Mouse (Mus musculus) heart, embryonic 12.5 days (tissue): ENCODE data around the gene Supt16. TPM values are rescaled to one million over a fixed set of nuclear protein-coding genes. Genes with fewer than 3 reads are reported as not detected.

Experiments
- ATAC-seq: fragments of 200-750 bp; cut with Nextera tagmentation; 2 replicates; pipeline ENCODE4 v1.8.0; 2017; ENCODE audit warnings: moderate TSS enrichment, moderate library complexity; ENCODE audit not compliant: insufficient number of reproducible peaks, low FRiP score
- H3K27ac ChIP-seq: fragments of 300-500 bp; sonication (generic); 2 replicates; pipeline ENCODE4 v1.5.1; 2016; ENCODE audit warnings: mild to moderate bottlenecking, moderate library complexity; ENCODE audit not compliant: poor library complexity, severe bottlenecking
- H3K27me3 ChIP-seq: fragments of 300-500 bp; sonication (generic); replicated peaks from 2 replicates; pipeline ENCODE4 v1.6.1; 2016; ENCODE audit warnings: mild to moderate bottlenecking, moderate library complexity
- H3K36me3 ChIP-seq: fragments of 300-500 bp; sonication (generic); 2 replicates; pipeline ENCODE4 v1.6.1; 2016; ENCODE audit warnings: mild to moderate bottlenecking, moderate library complexity
- H3K4me1 ChIP-seq: fragments of 300-500 bp; sonication (generic); replicated peaks from 2 replicates; pipeline ENCODE4 v1.6.1; 2016; ENCODE audit warnings: mild to moderate bottlenecking
- H3K4me2 ChIP-seq: fragments of 300-500 bp; sonication (generic); 2 replicates; pipeline ENCODE4 v1.6.1; 2016; ENCODE audit warnings: mild to moderate bottlenecking, moderate library complexity
- H3K4me3 ChIP-seq: fragments of 300-500 bp; sonication (generic); 2 replicates; pipeline ENCODE4 v1.5.1; 2016; ENCODE audit warnings: mild to moderate bottlenecking
- H3K9ac ChIP-seq: fragments of 300-500 bp; sonication (generic); 2 replicates; pipeline ENCODE4 v1.6.1; 2016; ENCODE audit warnings: mild to moderate bottlenecking, moderate library complexity
- H3K9me3 ChIP-seq: fragments of 300-500 bp; sonication (generic); replicated peaks from 2 replicates; pipeline ENCODE4 v1.6.1; 2016; ENCODE audit warnings: mild to moderate bottlenecking, moderate library complexity
- WGBS: fragments of 180-500 bp; shearing (Covaris S2); methylation state at CpG from one replicate; pipeline ENCODE4 v1.1.7; 2016; 5-methylcytosine and 5-hydroxymethylcytosine counted together
- polyA plus RNA-seq: library from polyadenylated mRNA; unstranded; fragments of >200 nt; fragmentation: Nextera tagmentation; extraction: Ambion mirVana; gene quantifications from 2 replicates; pipeline ENCODE4 v1.2.1, GENCODE M21; 2016

The Supt16 gene
- 35.8 and 36.5 TPM in 2 replicates for polyA plus RNA-seq

DNA sequence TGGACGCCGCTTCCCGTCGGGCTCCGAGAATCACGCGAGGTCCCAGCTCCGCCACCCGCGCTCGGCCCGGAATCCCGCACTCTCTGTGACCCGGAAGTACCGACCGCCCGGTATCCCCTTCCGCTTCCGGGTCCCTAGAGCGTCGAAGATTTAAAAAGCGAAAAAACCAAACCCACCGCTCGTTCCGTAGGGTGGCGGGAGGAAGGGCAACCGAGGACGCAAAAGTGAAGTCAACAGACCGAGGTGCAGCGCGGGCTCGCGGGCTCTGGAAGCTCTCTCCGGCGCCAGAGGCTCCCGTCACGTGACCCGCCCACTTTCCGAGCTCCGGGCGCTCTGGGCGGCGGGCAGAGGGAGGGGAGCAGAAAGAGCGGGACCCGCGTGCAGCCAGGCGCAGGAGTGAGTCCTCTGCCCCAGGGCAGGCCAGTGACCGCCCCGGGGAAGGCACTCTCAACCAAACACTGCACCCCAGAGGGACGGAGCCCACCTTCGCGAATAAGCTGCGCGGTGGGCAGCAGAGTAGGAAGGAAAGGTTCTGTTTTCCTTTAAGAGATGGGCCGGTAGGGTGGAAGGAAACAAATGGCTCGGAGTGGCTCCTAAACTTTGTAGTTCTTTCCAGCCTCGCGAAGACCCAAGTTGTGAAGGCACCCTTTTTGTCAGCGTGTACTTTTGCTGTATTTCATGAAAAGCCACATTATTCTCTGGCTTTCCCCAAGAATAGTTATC, at the start of gene Supt16:
Gene Supt16, minus strand, starts transcription at position 261 of the 723 bp plus-strand sequence.
- peaks cover 37% of the 10 kb centered on the region for H3K36me3 ChIP-seq
- H3K4me1 ChIP-seq: peaks cover 7% of the 10 kb centered on the region; the same call in 1 of the 2 replicates
- H3K27ac ChIP-seq: peak within 1 kb of the TSS; percentile 96
- no peaks in the 10 kb centered on the region for H3K9me3 ChIP-seq
- under 1% methylated on average over 59 of the region's 59 CpGs for WGBS
- peak; percentile 93 for ATAC-seq
- peak within 1 kb of the TSS; percentile 93 for H3K4me3 ChIP-seq
- peak within 1 kb of the TSS; percentile 80 for H3K4me2 ChIP-seq
- H3K27me3 ChIP-seq: no peaks in the 10 kb centered on the region
- H3K9ac ChIP-seq: peak within 1 kb of the TSS; percentile 97

DNA sequence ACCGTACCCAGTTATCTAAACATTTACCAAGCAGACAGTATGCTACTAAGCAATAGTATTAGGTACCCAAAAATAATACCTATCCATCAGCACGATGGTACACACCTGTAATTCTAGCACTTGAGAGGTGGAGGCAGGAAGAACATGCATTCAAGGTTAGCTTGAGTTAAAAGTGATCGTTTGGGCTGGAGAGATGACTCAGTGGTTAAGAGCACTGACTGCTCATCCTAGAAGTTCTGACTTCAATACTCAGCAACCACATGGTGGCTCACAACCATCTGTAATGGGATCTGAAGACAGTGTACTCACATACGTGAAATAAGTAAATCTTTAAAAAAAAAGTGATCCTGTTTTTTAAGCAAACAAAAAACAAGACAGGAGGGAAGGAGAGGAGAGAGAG, 48.9 kb upstream of the Supt16 start:
- no peak overlapping the region for H3K4me3 ChIP-seq
- no peaks in the 10 kb centered on the region for H3K36me3 ChIP-seq
- no peak overlapping the region for H3K27ac ChIP-seq
- no peaks in the 10 kb centered on the region for H3K9me3 ChIP-seq
- no peaks in the 10 kb centered on the region for H3K27me3 ChIP-seq
- H3K4me2 ChIP-seq: no peak overlapping the region
- WGBS: 75% methylated on average over 4 of the region's 4 CpGs
- H3K4me1 ChIP-seq: peaks cover 24% of the 10 kb centered on the region
- H3K9ac ChIP-seq: no peak overlapping the region
- ATAC-seq: no peak

DNA sequence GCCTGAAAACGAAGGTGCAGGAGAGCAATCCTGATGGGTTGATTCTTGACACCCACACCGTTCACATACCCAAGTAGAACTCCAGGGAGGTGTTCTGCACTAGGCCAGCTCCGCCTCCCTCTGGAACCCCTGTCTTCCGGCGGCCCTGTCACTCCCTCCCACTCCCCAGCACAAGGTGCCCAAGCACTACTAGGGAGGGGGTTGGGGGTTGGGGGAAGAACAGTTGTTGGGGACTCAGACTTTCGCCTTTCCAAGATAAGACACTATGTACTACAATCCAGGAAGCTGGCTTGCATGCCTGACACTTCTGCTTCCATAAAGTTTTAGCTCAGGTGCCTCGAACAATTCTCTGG, 47.5 kb upstream of the Supt16 start:
- Histone ChIP-seq H3K4me1 (peaks cover 24% of the 10 kb centered on the region), H3K4me2 (peak overlapping the region; percentile 81), H3K9ac (peak overlapping the region; percentile 94), H3K9me3 (no peaks in the 10 kb centered on the region), H3K27ac (peak overlapping the region; percentile 65), H3K27me3 (no peaks in the 10 kb centered on the region), H3K36me3 (0 out of 2 replicates have a peak, but pooled peaks cover 3% of the 10 kb centered on the region), H3K4me3 (peak overlapping the region; percentile 97)
- WGBS: 8% methylated on average over 7 of the region's 7 CpGs
- ATAC-seq: peak; percentile 66

GRCm38 (mm10) chr14:52244041-52244689, 46.9 kb upstream of the Supt16 start:
- Histone ChIP-seq H3K4me1 (peaks cover 24% of the 10 kb centered on the region), H3K27me3 (no peaks in the 10 kb centered on the region), H3K36me3 (0 out of 2 replicates have a peak, but pooled peaks cover 5% of the 10 kb centered on the region), H3K9me3 (no peaks in the 10 kb centered on the region), H3K27ac (peak overlapping the region; percentile 65), H3K4me2 (peak overlapping the region; percentile 81), H3K9ac (peak overlapping the region; percentile 94), H3K4me3 (peak overlapping the region; percentile 97)
- under 1% methylated on average over 32 of the region's 32 CpGs for WGBS
- peak; percentile 98 for ATAC-seq

DNA sequence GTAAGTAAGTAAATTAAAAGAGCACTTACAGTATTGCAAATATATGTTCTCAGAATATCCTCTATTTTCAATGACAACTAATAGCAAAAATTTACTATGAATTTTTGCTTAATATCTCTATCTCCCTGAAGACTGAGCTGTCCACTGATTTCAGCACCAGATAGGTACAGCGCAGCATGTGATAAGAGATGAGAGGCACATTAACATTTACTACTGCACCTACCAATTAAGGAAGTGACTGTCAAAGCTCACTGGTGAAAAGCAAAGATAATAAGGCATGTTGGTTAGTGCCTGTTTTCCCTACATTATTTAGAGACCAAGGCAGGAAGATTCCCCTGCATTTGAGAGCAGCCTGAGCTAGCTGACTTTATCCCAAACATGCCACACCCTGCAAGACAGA, 39.0 kb upstream of the Supt16 start:
- 98% methylated on average over 1 of the region's 1 CpGs for WGBS
- H3K27ac ChIP-seq: no peak overlapping the region
- no peaks in the 10 kb centered on the region for H3K27me3 ChIP-seq
- H3K4me3 ChIP-seq: no peak overlapping the region
- H3K9me3 ChIP-seq: no peaks in the 10 kb centered on the region
- no peak overlapping the region for H3K9ac ChIP-seq
- peaks cover 67% of the 10 kb centered on the region for H3K36me3 ChIP-seq
- ATAC-seq: no peak
- H3K4me1 ChIP-seq: no peaks in the 10 kb centered on the region
- H3K4me2 ChIP-seq: no peak overlapping the region

DNA sequence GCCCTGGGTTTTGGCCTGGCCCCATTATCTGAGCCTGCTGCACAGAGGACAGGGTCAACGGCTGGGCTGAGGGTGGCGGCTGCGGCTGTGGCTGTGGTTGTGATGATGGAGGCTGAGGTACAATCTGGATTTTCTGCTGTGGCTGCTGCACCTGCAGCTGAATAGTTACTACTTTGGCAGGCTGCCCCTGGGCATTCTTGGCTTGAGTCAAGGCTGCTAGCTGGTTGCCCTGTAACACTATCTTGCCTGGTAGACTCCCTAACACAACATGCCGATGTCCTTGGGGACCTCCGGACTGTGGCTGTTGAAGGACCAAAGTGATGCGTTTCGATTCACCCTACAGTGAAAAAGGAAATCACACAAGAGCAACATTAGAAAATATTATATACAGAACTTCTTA, 37.9 kb upstream of the Supt16 start:
- no peak for ATAC-seq
- Histone ChIP-seq H3K27ac (no peak overlapping the region), H3K4me2 (no peak overlapping the region), H3K4me3 (no peak overlapping the region), H3K27me3 (no peaks in the 10 kb centered on the region), H3K9me3 (no peaks in the 10 kb centered on the region), H3K36me3 (peaks cover 76% of the 10 kb centered on the region), H3K9ac (no peak overlapping the region), H3K4me1 (no peaks in the 10 kb centered on the region)
- 95% methylated on average over 7 of the region's 7 CpGs for WGBS

- H3K9ac ChIP-seq: no peak overlapping the region
- H3K27me3 ChIP-seq: no peaks in the 10 kb centered on the region
- H3K36me3 ChIP-seq: peaks cover 90% of the 10 kb centered on the region
- no peak for ATAC-seq
- no peak overlapping the region for H3K27ac ChIP-seq
- H3K4me3 ChIP-seq: no peak overlapping the region
- no peaks in the 10 kb centered on the region for H3K4me1 ChIP-seq
- H3K9me3 ChIP-seq: no peaks in the 10 kb centered on the region
- 78% methylated on average over 6 of the region's 6 CpGs for WGBS
- H3K4me2 ChIP-seq: no peak overlapping the region
These were observed 35.0 kb upstream of the Supt16 start for GRCm38 (mm10) chr14:52232249-52232648.

GRCm38 (mm10) chr14:52225972-52226371, 28.8 kb upstream of the Supt16 start:
- Histone ChIP-seq H3K36me3 (peaks cover 84% of the 10 kb centered on the region), H3K4me1 (no peaks in the 10 kb centered on the region), H3K27me3 (no peaks in the 10 kb centered on the region), H3K9me3 (no peaks in the 10 kb centered on the region), H3K4me3 (no peak overlapping the region), H3K4me2 (no peak overlapping the region), H3K27ac (no peak overlapping the region), H3K9ac (no peak overlapping the region)
- 71% methylated on average over 2 of the region's 2 CpGs for WGBS
- ATAC-seq: no peak

- Histone ChIP-seq H3K4me3 (no peak overlapping the region), H3K27me3 (no peaks in the 10 kb centered on the region), H3K9me3 (no peaks in the 10 kb centered on the region), H3K9ac (no peak overlapping the region), H3K4me2 (no peak overlapping the region), H3K27ac (no peak overlapping the region), H3K36me3 (peaks cover 88% of the 10 kb centered on the region), H3K4me1 (no peaks in the 10 kb centered on the region)
- WGBS: 85% methylated on average over 5 of the region's 5 CpGs
- ATAC-seq: no peak
These were observed 20.0 kb upstream of the Supt16 start for GRCm38 (mm10) chr14:52217261-52217660.

DNA sequence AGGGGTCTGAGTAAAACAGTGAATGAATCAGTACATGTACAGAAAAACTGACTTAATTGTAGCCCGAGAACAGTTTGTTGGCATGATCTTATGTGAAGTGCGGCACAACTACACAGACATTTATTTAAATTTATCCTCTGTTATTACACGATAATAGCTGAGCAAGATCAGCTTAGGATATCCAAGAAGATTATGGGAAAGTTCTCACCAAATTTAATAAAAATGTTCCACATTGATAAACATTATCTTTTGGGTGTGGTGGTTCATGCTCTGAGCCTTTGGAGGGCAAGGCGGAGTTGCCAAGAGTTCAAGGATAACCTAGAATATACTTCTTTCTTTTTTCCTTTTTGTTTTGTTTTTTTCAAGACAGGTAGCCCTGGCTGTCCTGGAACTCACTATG, 2.2 kb upstream of the Supt16 start:
- Histone ChIP-seq H3K36me3 (peaks cover 42% of the 10 kb centered on the region), H3K27ac (no peak overlapping the region), H3K9ac (no peak overlapping the region), H3K9me3 (no peaks in the 10 kb centered on the region), H3K4me1 (peaks cover 7% of the 10 kb centered on the region; the same call in 1 of the 2 replicates), H3K4me2 (no peak overlapping the region), H3K4me3 (no peak overlapping the region), H3K27me3 (no peaks in the 10 kb centered on the region)
- 88% methylated on average over 4 of the region's 4 CpGs for WGBS
- no peak for ATAC-seq

GRCm38 (mm10) chr14:52198141-52198540, 925 bp upstream of the Supt16 start:
- no peaks in the 10 kb centered on the region for H3K27me3 ChIP-seq
- H3K36me3 ChIP-seq: peaks cover 39% of the 10 kb centered on the region
- peaks cover 7% of the 10 kb centered on the region; the same call in 1 of the 2 replicates for H3K4me1 ChIP-seq
- no peak for ATAC-seq
- H3K4me2 ChIP-seq: peak overlapping the region; percentile 57
- peak overlapping the region; percentile 54; the same call in 1 of the 2 replicates for H3K27ac ChIP-seq
- H3K9ac ChIP-seq: no peak overlapping the region
- H3K9me3 ChIP-seq: no peaks in the 10 kb centered on the region
- WGBS: 38% methylated on average over 3 of the region's 3 CpGs
- peak overlapping the region; percentile 29; the same call in 1 of the 2 replicates for H3K4me3 ChIP-seq
